Mouse (Mus musculus) brain, embryonic 14.5 days (tissue): ENCODE data around the gene Dhx37. TPM values are rescaled to one million over a fixed set of nuclear protein-coding genes. Genes with fewer than 3 reads are reported as not detected.
"Not testable (repeated sequence)": the region's sequence is repeated elsewhere in the genome, so short reads cannot be mapped to it uniquely, and the experiment has no call there.

Experiments used
- DNase-seq: peaks from one replicate; pipeline ENCODE4 v3.0.0-alpha.2; 2011; ENCODE audit warnings: low read depth
- CTCF ChIP-seq: fragments of 200-500 bp; IDR thresholded peaks from 2 replicates; pipeline ENCODE4 v1.5.1; 2012; ENCODE audit warnings: inconsistent platforms, mild to moderate bottlenecking, moderate library complexity, borderline replicate concordance; ENCODE audit not compliant: insufficient read depth, insufficient read length; ENCODE audit errors: extremely low read depth
- POLR2A ChIP-seq: fragments of 200-500 bp; IDR thresholded peaks from 2 replicates; pipeline ENCODE4 v1.6.1; 2012; ENCODE audit warnings: mild to moderate bottlenecking, inconsistent platforms, borderline replicate concordance; ENCODE audit not compliant: poor library complexity, insufficient read depth, insufficient read length, severe bottlenecking; ENCODE audit errors: extremely low read depth
- polyA plus RNA-seq: library from polyadenylated mRNA; depleted of rRNA; stranded (reverse); fragments of >200 nt; gene quantifications from 2 replicates; pipeline ENCODE4 v1.2.3, GENCODE M21; 2012

Gene Dhx37
- polyA plus RNA-seq, 1 experiment: 31.5 TPM

DNA sequence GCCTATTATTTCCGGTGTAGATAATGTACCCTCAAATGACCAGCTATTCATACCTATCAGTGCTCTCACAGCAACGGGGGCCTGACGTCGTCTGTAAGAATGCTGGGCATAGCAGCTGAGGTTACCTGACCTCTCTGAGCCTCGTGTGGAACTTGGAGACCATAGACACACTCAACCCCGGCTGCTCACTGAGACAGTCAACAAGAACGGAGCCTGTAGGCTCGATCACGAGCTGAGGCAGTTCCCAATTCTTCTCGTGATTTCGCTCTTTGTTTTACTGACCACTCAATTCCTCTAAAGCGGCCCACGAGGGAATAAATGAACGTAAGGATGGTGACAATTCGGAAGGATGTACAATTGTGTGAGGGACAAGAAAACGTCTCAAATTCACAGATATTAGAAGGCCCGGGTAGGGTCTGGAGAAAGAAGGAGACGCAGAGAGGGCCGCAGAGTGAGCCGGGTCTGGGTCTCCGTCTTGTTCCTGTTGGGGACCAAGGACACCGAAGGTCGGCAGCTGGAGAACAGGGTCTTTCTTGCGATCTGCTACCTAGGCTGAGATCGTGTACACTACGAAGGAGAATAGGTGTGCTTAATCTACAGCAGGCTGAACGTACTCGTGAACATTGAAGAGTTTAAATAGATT, 28.9 kb downstream of the Dhx37 start:
- TF ChIP-seq POLR2A (peak; percentile 31; the same call in 1 of the 2 replicates), CTCF (no peak)
- DNase-seq: peak; percentile 89

DNA sequence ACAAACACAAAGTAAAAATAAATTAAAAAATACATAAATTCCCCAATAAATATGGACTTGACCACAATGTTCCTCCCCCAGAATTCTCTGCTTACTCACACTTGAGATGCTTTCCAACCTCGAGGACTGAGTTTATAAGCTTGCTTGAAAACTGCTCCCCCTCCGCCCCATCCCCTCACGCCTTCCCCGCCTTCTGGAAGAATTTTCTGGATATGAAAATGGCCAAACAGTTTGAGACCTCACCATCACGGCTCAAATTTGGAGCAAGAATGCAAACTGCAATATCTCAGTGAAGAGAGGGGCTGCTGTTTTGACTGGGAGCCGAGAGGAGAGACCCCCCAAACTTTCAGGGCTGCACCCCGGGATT, 29.4 kb downstream of the Dhx37 start:
- DNase-seq: peak; percentile 60
- TF ChIP-seq CTCF: no peak
- TF ChIP-seq POLR2A: no peak

DNA sequence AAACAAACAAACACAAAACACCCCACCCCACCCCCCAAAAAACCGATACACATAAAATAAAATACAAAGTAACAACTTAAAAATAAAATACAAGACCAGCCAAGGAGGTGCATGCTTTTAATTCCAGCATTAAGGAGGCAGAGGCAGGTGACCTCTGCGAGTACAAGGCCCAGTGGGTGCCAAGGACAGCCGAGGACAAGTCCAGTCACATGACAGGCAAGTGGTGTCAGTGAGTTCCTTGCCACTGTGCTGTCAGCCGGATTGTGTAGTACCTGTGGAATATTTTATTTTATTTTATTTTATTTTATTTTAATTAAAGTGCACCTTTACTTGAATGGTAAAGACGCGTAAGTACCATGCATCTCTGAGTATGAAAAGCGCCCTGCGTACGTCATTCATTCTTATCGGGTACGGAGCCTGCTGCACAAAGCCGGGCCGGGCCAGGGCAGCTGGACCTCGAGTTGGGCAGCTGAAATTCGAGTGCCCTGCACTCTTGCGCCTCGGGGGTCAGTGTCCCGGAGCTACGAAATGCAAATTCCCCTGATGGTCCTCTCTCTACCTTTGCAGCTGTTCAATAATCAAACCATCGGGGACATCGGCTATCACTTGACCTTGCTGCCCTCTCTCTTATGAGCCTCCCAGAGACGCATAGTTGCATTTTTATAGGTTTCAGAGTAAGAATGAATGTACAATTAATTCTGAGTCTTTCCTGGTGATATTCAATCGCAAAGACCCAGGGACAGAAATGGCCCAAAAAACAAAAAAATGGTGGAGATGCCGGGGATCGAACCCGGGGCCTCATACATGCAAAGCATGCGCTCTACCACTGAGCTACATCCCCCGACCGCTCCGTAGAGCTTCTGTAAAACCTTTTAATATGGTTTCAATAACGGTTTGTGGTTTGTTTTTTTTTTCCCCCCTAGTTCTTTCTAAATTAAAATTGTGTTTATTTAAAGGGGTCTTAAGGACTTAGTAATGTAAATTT, 30.1 kb downstream of the Dhx37 start:
- DNase-seq: peak; percentile 81
- TF ChIP-seq POLR2A (no peak), CTCF (no peak)

DNA sequence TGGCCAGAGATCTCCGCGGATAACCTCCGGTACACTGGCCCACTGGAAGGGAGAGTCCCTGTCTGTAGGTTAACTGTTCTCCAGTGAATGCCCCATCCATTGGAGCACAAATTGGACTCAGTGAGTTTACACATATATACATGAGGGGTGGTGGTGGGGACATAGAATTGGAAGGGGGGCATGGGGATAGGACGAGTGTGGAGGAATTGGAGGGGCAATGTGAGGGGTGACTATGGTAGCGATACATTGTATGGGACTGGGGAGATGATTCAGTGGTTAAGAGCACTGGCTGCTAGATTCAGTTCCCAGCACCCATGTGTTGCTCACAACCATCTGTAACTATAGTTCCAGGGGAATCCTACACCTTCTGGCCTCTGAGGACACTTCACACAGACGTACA, 30.9 kb downstream of the Dhx37 start:
- no peak for DNase-seq
- TF ChIP-seq CTCF (no peak), POLR2A (no peak)

DNA sequence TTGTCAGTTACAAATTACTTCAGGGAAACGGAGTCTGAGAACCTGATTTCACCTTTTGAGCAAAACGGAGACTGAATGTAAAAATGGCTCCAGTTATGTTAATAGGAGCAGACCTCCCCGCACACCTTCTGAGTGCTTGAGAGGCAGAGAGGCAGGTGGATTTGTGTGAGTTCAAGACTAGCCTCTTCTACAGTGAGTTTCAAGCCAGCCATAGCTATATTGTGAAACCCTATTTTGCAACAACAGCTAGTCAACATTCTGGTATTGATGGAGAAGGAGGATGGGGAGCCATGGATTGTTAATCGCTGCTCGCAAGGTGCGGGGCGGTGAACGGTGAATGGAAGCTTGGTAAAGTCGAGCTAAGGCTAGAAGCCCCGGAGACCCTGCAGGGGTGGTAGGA, 31.4 kb downstream of the Dhx37 start:
- no peak for TF ChIP-seq POLR2A
- no peak for TF ChIP-seq CTCF
- no peak for DNase-seq

DNA sequence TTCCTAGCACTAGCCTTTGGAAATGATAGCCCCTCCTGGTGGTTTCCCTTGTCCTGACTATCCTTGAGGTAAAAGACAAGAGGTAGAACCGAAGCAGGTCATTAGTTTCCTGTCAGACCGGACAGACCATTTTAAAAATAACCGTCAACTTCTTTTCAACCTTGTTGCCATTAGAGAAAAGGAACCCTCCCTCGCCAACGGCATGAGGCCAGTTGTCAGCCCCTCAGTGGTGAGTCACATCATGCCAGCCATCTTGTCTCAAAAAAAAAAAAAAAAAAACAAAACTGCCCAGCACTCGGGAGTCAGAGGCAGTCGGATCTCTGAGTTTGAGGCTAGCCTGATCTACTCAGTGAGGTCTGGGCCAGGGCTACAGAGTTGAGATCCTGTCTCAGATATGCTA, 33.0 kb downstream of the Dhx37 start:
- TF ChIP-seq CTCF (no peak), POLR2A (no peak)

DNA sequence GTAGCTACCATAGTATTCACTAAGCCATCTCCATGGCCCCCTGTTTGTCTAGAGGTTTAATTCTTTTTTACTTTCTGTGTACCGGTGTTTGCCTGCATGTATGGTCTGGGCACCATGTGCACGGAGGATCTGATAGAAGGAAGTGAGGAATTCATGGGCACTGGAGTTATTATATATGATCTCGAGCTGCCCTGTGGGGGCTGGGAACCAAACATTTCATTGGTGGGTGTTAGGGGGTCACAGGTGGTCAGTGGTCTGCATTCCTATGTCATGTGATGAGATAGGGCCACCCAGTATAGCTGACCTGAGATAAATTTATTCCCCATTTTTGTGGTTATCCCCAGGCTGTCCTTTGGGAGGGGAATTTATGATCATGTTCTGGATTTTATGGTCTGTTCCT, 38.9 kb downstream of the Dhx37 start:
- TF ChIP-seq CTCF: no peak

More for the DNA sequence above, 33.0 kb downstream of the Dhx37 start:
- no peak for DNase-seq

DNA sequence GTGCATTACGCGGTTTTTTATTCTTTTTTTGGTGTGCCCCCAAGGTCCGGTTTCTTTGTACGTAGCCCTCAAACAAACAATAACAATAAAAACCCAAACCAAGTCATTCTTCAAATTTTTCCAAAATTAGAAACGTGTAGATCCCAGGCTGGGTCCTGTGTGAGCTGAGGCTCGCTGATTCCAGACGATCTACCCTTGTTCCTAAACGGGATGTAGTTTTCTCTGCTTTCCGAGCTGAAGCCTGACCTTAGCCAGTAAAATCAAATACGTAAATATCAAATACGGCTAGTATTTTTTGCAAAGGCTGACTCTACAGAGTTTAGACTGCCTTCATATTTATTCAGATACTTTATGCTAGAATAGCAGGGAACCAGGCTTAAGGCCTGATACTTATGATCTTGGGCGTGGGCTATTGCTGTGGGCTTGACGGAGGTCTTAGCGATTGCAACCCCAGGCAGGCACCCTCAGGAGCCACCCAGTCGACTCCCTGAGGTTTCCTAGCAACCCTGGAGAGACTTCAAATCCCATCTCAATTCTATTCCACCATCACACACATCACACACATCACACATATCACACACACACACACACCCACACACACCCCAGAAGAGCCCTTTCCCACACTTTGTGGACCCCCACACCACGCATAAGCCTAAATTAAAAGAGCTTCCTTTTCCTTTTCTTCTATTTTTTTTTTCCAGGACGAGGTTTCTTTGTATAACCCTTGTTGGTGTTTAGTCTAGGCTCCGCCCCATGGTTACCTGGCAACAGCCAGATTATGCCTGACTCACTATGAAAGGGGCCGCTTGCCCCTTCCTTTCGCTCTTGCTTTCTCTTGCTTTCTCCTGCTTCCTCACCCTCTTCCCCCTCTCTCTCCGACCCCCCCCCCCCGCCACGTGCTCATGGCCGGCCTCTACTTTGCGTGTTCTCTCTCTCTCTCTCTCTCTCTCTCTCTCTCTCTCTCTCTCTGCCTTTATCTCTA, 40.0 kb downstream of the Dhx37 start:
- TF ChIP-seq CTCF (no peak), POLR2A (no peak)
- peak; percentile 98 for DNase-seq

More for the DNA sequence above, 38.9 kb downstream of the Dhx37 start:
- no peak for DNase-seq

DNA sequence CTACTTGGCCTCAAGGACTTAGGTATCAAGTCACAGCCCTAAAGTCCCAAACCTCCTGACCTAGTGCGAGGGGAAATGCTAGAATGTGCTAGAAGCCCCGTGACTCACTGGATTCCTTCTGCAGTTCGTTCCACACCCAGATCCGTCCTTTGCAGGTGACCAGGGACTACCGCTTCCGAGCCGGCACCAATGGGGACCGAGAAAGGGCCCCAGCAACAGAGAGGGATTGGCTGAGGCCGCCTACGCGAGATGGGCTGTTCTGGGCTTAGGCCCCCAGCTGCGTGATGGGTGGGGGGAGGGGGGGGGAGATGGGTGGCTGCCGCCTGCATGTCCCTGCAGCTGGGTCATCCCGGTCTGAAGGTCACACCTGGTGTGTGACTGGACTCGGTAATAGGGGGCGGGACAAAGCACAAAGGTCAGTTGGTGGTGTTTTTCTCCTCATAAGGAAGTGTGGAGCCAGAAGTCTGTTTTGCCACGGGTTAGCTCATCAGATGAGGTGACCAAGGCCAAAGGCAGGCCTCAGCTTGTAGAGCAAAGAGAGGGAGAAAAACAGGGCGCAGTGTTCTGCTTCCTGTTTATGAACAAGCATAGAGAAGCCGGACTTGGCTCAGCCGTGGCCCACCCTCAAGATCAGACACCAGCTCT, 40.8 kb downstream of the Dhx37 start:
- peak; percentile 99 for DNase-seq
- TF ChIP-seq CTCF: no peak
- peak; percentile 58; the same call in 1 of the 2 replicates for TF ChIP-seq POLR2A

DNA sequence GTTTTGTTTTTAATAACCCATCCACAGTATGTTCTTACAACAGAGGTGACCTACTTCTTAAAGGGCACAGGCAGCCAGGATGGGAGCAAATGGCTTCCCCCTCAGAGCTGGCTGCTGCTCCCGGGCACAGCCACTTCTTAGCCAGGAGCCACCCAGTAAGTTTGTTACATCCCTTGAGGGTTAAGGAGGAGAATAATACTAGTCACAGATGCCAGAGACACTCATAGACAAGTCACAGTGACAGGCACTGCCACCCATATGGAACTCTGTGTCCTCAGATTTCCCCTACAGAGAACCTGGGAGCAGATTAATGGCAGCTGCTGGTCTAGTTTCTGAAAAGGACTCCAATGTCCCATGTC, 41.3 kb downstream of the Dhx37 start:
- DNase-seq: no peak
- no peak for TF ChIP-seq CTCF
- TF ChIP-seq POLR2A: no peak

DNA sequence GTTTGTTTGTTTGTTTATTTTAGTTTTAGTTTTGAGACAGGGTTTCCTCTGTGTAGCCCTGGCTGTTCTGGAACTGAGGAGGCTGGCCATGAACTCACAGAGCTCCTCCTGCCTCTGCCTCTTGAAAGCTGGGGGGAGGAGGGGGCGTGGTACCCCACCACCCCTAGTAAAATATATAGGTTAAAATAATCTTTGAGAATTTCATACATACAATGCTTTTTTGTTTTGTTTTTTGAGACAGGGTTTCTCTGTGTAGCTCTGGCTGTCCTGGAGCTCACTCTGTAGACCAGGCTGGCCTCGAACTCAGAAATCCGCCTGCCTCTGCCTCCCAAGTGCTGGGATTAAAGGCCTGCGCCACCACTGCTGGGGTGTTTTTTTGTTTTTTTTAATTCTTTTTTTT, 41.7 kb downstream of the Dhx37 start:
- not testable (repeated sequence) for DNase-seq
